Mouse (Mus musculus) olfactory bulb, adult 2 months (tissue): ENCODE measurements around the gene Gabrr2. TPM values are rescaled to one million over a fixed set of nuclear protein-coding genes. Genes with fewer than 3 reads are reported as not detected.

Source experiments
- H3K27ac ChIP-seq: fragments of 200-500 bp; 2 replicates; pipeline ENCODE4 v1.5.1; 2012; ENCODE audit warnings: low read depth, low read length; ENCODE audit not compliant: insufficient read depth
- H3K4me1 ChIP-seq: fragments of 200-500 bp; 2 replicates; pipeline ENCODE4 v1.6.1; 2012; ENCODE audit warnings: low read length; ENCODE audit not compliant: control insufficient read depth, insufficient read depth
- H3K4me3 ChIP-seq: fragments of 200-500 bp; 2 replicates; pipeline ENCODE4 v1.5.1; 2012; ENCODE audit warnings: mild to moderate bottlenecking, low read depth, low read length, moderate library complexity; ENCODE audit not compliant: insufficient read depth
- CTCF ChIP-seq: fragments of 200-500 bp; IDR thresholded peaks from 2 replicates; pipeline ENCODE4 v1.5.1; 2012; ENCODE audit warnings: low read depth, mild to moderate bottlenecking, low read length, moderate library complexity; ENCODE audit not compliant: insufficient read depth
- POLR2A ChIP-seq: fragments of 200-500 bp; IDR thresholded peaks from 2 replicates; pipeline ENCODE4 v1.6.1; 2012; ENCODE audit warnings: mild to moderate bottlenecking, low read depth, low read length, moderate library complexity; ENCODE audit not compliant: insufficient read depth
- WGBS: fragments of 180-500 bp; shearing (Covaris S2); methylation state at CpG from one replicate; pipeline ENCODE4 v1.1.7; 2018; 5-methylcytosine and 5-hydroxymethylcytosine counted together
- polyA plus RNA-seq: library from polyadenylated mRNA; stranded (reverse); fragments of >200 nt; gene quantifications from 2 replicates; pipeline ENCODE4 v1.2.4, GENCODE M21; 2012; ENCODE audit warnings: low replicate concordance; ENCODE audit not compliant: missing spikeins, insufficient read depth, insufficient read length

The Gabrr2 gene
- not detected in 2 replicates for polyA plus RNA-seq

GRCm38 (mm10) chr4:33062981-33063380 is at the start of gene Gabrr2:
TSS of gene Gabrr2 (plus strand) at chr4:33062999.
- TF ChIP-seq CTCF (no peak), POLR2A (no peak)

GRCm38 (mm10) chr4:33018361-33018999 is 44.3 kb upstream of the Gabrr2 start:
- Histone ChIP-seq H3K27ac (no peak overlapping the region), H3K4me3 (no peak overlapping the region)
- WGBS: 38% methylated on average over 9 of the region's 9 CpGs

More at GRCm38 (mm10) chr4:33062981-33063380, at the start of gene Gabrr2:
- no peaks in the 10 kb centered on the region for H3K4me1 ChIP-seq
- WGBS: 86% methylated on average over 4 of the region's 4 CpGs
- no peak within 1 kb of the TSS for H3K27ac ChIP-seq
- H3K4me3 ChIP-seq: no peak within 1 kb of the TSS

DNA sequence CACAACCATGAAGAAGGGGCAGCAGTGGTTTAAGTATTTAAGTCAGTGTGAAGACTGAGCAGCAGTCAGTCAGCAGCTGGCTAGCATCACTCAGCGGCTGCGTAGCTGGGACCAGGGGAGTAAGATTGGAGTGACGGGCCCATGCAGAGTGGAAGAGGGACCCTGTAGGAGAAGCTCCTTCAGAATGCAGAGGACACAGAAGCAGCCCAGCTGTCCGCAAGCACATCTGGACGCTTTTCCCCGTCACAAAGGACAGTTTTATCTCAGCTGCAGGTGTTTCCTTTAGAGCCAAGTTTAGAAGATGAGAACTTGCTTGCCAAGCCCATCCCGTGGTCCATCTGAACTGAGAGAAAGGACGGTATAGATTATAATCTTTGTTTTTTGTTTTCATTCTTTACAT is 38.4 kb upstream of the Gabrr2 start:
- H3K27ac ChIP-seq: no peak overlapping the region
- no peak overlapping the region for H3K4me3 ChIP-seq
- 78% methylated on average over 8 of the region's 8 CpGs for WGBS
- TF ChIP-seq POLR2A: no peak
- no peak for TF ChIP-seq CTCF
- peaks cover 2% of the 10 kb centered on the region; the same call in 1 of the 2 replicates for H3K4me1 ChIP-seq

More at GRCm38 (mm10) chr4:33018361-33018999, 44.3 kb upstream of the Gabrr2 start:
- TF ChIP-seq POLR2A (no peak), CTCF (peak; percentile 64)
- no peaks in the 10 kb centered on the region for H3K4me1 ChIP-seq

DNA sequence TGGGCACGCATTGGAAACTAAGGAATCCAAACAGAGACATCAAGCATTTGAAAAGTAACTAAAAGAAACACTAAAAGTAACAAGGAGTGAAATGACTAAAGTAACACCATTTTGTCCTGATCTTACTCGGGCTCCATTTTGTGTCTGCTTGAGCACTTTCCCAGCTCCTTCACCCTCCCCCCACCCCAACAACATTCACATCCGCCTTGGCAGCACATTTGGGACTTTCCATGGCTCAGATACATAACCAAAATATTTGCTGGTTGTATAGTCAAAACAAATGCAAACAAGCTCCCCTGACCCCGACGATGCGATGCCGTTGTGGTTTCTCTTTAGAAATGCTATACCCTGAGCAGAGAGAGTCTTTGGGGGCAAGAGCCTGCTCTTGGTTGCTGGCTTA is 33.7 kb upstream of the Gabrr2 start:
- TF ChIP-seq POLR2A (no peak), CTCF (no peak)
- Histone ChIP-seq H3K27ac (no peak overlapping the region), H3K4me1 (peaks cover 5% of the 10 kb centered on the region; the same call in 1 of the 2 replicates), H3K4me3 (no peak overlapping the region)
- WGBS: 85% methylated on average over 7 of the region's 7 CpGs

DNA sequence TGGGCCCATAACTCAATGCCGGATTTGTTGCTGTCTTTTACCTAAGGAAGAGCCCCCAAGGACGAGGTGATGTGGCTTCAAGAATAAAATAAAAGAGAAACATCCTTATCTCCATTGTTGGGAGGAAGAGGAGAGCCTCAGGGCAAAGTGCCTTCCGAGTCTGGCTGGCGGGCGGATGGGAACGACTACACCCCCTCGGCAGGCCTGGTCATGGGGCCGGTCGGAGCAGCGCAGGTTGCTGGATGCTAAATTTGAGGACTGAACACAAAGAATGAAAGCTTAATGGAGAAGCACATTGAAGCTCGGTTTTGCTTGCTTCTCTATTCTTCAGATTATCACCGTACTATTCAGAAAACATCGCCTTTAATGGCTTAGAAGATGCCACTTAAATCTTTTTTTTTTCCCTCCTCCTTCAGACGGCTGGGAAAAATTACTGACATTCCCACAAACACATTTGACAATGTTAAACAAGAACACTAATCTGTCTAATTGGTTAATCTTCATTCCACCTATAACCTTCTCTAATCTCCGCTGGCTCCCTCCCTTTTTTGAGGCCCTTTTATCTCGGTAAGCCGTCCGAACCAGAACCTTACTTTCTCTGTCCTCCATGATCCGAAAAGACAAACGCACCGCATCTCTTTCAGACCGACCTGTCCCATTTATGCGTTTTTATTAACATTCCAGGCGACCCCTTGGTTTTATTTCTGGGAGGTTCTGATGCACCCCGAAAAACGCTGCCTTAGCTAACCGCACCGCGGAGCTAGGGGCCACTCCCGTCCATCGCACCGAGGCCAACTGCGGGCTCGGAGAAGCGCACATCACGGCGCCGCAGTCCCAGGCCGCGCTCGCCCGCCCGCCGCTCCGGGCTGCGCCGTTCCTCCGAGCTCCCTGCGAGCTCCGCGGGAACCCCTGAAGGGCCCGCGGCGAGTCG is 32.3 kb upstream of the Gabrr2 start:
- Histone ChIP-seq H3K4me1 (peaks cover 5% of the 10 kb centered on the region; the same call in 1 of the 2 replicates), H3K4me3 (peak overlapping the region; percentile 68), H3K27ac (peak overlapping the region; percentile 78)
- no peak for TF ChIP-seq POLR2A
- under 1% methylated on average over 55 of the region's 55 CpGs for WGBS

GRCm38 (mm10) chr4:33031195-33031960 is 31.4 kb upstream of the Gabrr2 start, which contains the start of gene Ube2j1:
TSS of gene Ube2j1 (plus strand) at chr4:33031416.
- TF ChIP-seq POLR2A (peak; percentile 88), CTCF (no peak)
- Histone ChIP-seq H3K4me1 (peaks cover 5% of the 10 kb centered on the region; the same call in 1 of the 2 replicates), H3K4me3 (peak within 1 kb of the TSS; percentile 68), H3K27ac (peak within 1 kb of the TSS; percentile 78)
- under 1% methylated on average over 122 of the region's 123 CpGs for WGBS

GRCm38 (mm10) chr4:33032045-33032444 is 30.8 kb upstream of the Gabrr2 start:
- WGBS: 4% methylated on average over 4 of the region's 4 CpGs
- no peak for TF ChIP-seq POLR2A
- no peak for TF ChIP-seq CTCF
- H3K4me3 ChIP-seq: peak overlapping the region; percentile 68
- peak overlapping the region; percentile 29 for H3K27ac ChIP-seq
- peaks cover 5% of the 10 kb centered on the region; the same call in 1 of the 2 replicates for H3K4me1 ChIP-seq

DNA sequence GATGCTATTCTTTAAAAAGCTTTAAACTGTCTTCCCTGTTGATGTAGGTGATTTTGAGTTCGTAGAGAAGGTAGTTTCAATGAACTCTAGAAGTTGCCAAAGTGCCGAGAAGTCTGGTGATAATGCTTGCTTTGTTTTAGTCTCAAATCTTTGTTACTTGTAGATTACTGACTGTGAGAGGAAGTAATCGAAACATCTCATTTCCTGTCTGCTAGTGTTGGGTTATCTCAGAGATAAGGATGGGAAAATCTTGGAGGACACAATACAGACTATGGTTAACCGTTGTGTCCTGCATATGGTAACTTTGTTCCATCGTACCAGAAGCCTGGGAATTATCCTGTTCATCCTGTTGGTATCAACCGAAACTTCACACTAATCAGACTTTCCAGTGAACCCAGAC is 29.3 kb upstream of the Gabrr2 start:
- WGBS: 77% methylated on average over 6 of the region's 6 CpGs
- Histone ChIP-seq H3K4me3 (no peak overlapping the region), H3K4me1 (peaks cover 5% of the 10 kb centered on the region; the same call in 1 of the 2 replicates), H3K27ac (no peak overlapping the region)
- TF ChIP-seq CTCF: no peak
- TF ChIP-seq POLR2A: no peak
